9 mouse cellular contexts compared by ENCODE assay signal in genomic region chr4:152385644-152386043, GRCm38 (mm10). TPM values are rescaled to one million over a fixed set of nuclear protein-coding genes. Genes with fewer than 3 reads are reported as not detected.
DNase-seq lines count a peak whose midpoint lies in the region; ATAC-seq lines count a peak whose summit lies in the region.
"Had no signal": no experiment of that assay in that cellular context is flagged by ENCODE, and none has a peak within 500 bp of the region (broad histone marks: within the 10 kb centered on the region; RNA-seq: fewer than 3 reads in every experiment).

No protein-coding gene starts in this region.

- no peaks in the 10 kb centered on the region for H3K4me1 ChIP-seq in neural tube, embryonic 15.5 days
- peaks cover 10% of the 10 kb centered on the region for H3K4me1 ChIP-seq in limb, embryonic 10.5 days
- H3K4me1 ChIP-seq: heart, embryonic 13.5 days had no signal

- WGBS in neural tube, embryonic 15.5 days = 63% methylated on average over 16 of the region's 16 CpGs
- WGBS in limb, embryonic 10.5 days = 64% methylated on average over 16 of the region's 16 CpGs

- no peak for ATAC-seq in neural tube, embryonic 15.5 days (ENCODE audit: low FRiP score)

- no peak overlapping the region for H3K4me3 ChIP-seq in neural tube, embryonic 15.5 days (replicated peaks)
- no peak overlapping the region for H3K4me3 ChIP-seq in limb, embryonic 10.5 days
- H3K4me3 ChIP-seq: heart, embryonic 13.5 days had no signal

- peaks cover 46% of the 10 kb centered on the region for H3K36me3 ChIP-seq in neural tube, embryonic 15.5 days
- H3K36me3 ChIP-seq in limb, embryonic 10.5 days = no peaks in the 10 kb centered on the region
- H3K36me3 ChIP-seq: heart, embryonic 13.5 days had no signal

- no peak overlapping the region for H3K9ac ChIP-seq in neural tube, embryonic 15.5 days (replicated peaks)
- H3K9ac ChIP-seq: heart, embryonic 13.5 days had no signal

- H3K27me3 ChIP-seq in neural tube, embryonic 15.5 days (replicated peaks) = no peaks in the 10 kb centered on the region
- no peaks in the 10 kb centered on the region for H3K27me3 ChIP-seq in limb, embryonic 10.5 days (ENCODE audit: low read depth, poor library complexity, severe bottlenecking)

- H3K9me3 ChIP-seq in neural tube, embryonic 15.5 days (replicated peaks) = no peaks in the 10 kb centered on the region
- no peaks in the 10 kb centered on the region for H3K9me3 ChIP-seq in limb, embryonic 10.5 days (replicated peaks)
- H3K9me3 ChIP-seq: heart, embryonic 13.5 days had no signal

- H3K4me2 ChIP-seq in neural tube, embryonic 15.5 days = no peak overlapping the region
- H3K4me2 ChIP-seq: heart, embryonic 13.5 days had no signal

- DNase-seq in kidney, adult 18-20 months = peak; percentile 7
- no peak for DNase-seq in kidney, postnatal 10 days
- peak; percentile 25 for DNase-seq in CD4-positive helper T cell, adult 2 months (ENCODE audit: low read depth, low spot score)
- DNase-seq in R1 (ENCODE audit: low read depth, low spot score) = peak; percentile 33
- DNase-seq in lung, postnatal 25 days (ENCODE audit: low spot score) = peak; percentile 12
- DNase-seq in limb, embryonic 10.5 days (ENCODE audit: low spot score) = no peak
- DNase-seq in kidney, adult 9 months = no peak

- no peak overlapping the region for H3K27ac ChIP-seq in neural tube, embryonic 15.5 days (replicated peaks)
- no peak overlapping the region for H3K27ac ChIP-seq in limb, embryonic 10.5 days
- H3K27ac ChIP-seq: heart, embryonic 13.5 days had no signal

RNA-seq across cellular contexts. Expression of gene Chd5, which starts 47.2 kb away (rescaled TPM):
- polyA plus RNA-seq in neural tube, embryonic 15.5 days (2015; fragmentation: Nextera tagmentation; extraction: Ambion mirVana) = 46.3 and 53.7 TPM in 2 replicates
- 0.01 and 0.03 TPM in 2 replicates for polyA plus RNA-seq in limb, embryonic 10.5 days (2016; fragmentation: Nextera tagmentation; extraction: Ambion mirVana)

Comparison
In these comparisons a context has a peak if more than half of its experiments do, and no peak if none do; other contexts are left out.
1. DNase-seq: peak in kidney, adult 18-20 months (single experiment), CD4-positive helper T cell, adult 2 months (single experiment), R1 (single experiment) and lung, postnatal 25 days (single experiment); none in kidney, postnatal 10 days (single experiment), limb, embryonic 10.5 days (single experiment) and kidney, adult 9 months (single experiment).
2. RNA of gene Chd5, which starts 47.2 kb away (polyA plus RNA-seq): 46.3 to 53.7 TPM in neural tube, embryonic 15.5 days; 0.01 to 0.03 TPM in limb, embryonic 10.5 days; every median in the first group is over 10 times any median in the second.